Mouse (Mus musculus) retina, postnatal 1 day (tissue): ENCODE results near the gene Naaa.

ENCODE experiments used
- DNase-seq: peaks from one replicate; pipeline ENCODE4 v3.0.0-alpha.2; 2012

The Naaa gene

DNA sequence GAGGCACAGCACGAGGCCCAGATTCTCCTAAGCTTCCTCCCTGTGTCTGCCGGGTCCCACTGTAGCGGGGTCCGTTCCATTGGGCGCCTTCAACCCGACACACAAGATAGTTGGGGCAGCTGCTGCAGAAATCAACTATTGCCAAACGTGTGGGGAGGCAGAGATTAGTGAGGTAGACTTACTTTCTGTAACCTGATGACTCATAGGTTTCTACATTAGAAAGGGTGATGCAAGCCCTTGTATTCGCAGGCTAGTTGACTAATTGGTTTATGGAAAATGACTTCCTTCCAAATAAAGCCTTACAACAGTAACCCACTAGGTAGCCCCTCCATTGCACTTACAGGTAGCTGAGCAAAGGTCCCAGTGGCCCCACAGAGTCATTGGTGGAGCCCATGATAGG is 15.3 kb downstream of the Naaa start:
- no peak for DNase-seq

DNA sequence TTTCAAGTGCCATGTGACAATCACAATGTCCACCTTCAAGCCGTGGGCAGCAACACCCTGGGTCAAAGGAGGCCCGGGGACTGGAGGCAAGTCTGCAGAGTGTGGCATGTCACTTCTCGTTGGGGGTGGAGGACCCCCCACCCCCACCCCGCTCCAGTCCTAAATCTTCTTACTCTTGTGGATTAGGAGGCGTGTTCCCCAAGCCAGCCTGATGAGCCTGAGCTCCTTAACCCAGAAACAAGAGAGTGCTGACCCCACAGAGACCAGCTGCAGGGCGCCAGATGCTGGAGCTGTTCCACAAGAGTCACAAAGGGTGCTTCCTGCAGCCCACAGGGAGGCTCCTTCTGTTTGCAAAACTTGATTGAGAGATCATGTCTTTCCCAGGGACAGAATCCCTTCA is 21.8 kb downstream of the Naaa start, which contains the start of gene Ppef2:
TSS of gene Ppef2 (minus strand) at position 61 of the 400 bp plus-strand sequence.
- DNase-seq = peak; percentile 86

DNA sequence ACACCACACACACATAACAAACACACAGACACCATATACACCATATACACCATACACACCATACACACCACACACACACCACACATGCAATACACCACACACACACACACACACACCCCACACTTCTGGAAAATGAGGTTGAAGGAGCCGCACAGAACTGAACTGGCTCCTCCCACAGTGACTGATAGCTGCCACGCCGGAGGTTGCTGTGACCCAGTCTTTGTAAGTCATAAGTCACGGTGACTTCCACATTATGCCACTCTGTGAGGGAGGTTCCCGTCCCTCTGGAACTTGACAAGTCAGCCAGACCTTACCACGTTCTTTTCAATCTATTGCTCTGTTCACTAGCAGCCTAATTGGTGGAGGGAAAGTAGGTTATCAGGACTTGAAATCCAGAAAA is 23.5 kb downstream of the Naaa start:
- DNase-seq = no peak

DNA sequence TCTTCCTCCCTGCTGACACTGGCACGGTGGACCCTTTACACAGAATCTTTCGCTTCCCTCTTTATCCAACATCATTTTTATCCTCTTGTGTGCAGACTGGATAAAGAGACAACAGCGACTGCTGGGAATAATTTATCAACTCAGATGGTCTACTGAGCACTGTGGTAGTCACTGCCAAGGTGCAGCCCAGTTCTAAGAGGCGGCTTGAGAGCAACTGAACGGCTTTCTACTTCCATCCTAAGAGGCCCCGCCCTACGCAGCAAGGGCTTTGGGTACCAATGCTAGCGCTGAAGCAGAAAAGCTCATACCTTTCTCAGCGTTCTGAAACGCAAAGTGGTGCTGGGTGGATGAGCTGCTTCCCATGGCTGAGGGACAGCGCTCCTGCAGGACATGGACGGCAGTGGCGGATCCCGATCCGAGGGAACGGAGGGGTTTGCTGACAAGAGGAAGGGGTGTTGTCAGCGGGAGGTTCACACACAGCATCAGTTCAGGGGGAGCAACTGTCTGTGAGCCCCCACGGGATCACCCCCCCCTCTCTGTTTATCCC is 25.1 kb downstream of the Naaa start:
- peak; percentile 76 for DNase-seq

DNA sequence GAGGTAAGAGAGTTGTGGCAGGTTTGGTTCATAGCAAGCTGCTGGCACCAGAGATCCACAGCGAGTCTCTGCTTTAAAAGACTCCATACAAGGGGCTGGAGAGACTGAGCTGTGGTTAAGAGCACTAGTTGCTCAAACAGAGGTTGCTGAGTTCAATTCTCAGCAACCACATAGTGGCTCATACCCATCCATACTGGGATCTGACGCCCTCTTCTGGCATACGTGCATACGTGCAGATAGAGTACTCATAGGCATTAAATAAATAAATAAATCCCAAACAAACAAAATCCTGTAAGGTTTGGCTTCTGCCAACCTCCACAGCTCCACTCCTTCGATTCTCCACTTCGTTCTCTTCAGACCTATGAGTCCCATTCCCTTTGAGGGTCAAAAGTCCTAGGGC is 25.9 kb downstream of the Naaa start:
- no peak for DNase-seq

DNA sequence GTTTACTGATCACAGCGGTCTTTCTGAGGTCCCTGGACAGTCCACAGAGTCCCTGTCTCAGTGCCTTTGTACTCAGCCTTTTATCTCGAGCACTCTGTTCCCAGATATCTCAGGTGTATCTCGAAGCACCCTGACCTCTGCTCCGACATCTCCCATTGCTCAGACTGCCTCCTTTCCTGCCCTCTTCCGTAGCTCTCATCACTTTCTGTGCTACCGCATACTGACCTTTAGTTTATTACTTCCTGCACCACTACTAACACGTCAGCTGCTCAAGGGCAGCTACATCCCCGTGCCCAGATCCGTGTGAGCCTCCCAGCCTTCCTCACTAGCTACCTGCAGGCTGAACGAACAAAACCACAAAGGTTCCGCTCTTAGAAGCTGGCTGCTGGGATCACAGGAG is 29.4 kb downstream of the Naaa start:
- DNase-seq = no peak

DNA sequence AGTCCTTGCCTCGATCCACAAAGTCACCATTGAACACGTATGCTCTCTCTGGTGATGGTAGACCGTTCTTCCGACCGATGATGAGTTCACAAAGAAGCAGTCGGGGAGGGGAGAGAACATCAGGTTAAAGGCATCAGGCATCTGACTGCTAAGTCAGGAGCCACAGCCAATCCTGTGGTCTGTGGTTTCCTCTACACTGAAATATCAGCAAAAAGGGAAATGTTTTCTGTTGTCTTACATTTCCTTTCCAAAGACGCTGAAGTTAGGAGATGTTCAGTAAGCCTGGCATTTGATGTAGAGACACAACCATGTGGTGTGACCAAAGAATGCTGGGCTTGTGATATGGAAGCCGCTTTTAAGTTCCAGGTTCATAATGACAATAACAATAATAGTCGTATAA is 32.5 kb downstream of the Naaa start:
- no peak for DNase-seq

DNA sequence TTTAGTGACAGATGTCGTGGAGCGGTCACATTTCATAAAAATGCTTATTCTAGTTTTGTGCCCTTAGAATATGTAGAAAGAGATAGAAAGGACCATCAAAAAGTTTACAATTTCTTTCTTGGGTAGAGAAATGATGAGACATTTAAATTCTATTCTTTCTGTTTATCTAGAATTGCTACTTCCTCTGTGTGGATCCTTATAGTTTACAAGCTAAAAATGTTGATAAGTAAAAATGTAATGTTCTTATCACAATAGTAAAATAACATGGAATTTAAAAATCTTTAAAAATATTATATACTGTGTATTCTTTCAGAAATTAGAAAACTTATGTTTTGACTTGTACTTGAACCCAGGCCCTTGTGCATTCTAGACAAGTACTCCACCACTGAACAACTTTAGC is 33.1 kb downstream of the Naaa start:
- DNase-seq = no peak

DNA sequence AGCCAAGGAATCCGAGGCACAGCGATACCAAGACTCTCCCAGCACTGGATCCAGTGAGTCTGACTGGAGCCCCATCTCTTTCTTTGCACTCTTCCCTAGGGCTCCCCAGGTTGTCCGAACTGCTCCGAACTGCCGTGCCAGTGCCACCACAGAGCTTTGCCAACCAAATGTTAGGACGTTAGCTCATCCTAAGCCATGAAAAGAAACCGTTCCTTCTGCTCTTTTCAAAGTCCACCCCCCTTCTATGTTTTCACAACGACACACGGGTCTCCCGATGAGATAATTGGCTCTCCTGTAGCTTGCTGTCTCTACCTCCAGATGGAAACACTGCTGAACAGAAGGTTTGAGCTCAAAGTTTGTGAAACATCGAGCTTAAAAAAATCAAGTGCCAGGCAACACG is 37.2 kb downstream of the Naaa start:
- no peak for DNase-seq

DNA sequence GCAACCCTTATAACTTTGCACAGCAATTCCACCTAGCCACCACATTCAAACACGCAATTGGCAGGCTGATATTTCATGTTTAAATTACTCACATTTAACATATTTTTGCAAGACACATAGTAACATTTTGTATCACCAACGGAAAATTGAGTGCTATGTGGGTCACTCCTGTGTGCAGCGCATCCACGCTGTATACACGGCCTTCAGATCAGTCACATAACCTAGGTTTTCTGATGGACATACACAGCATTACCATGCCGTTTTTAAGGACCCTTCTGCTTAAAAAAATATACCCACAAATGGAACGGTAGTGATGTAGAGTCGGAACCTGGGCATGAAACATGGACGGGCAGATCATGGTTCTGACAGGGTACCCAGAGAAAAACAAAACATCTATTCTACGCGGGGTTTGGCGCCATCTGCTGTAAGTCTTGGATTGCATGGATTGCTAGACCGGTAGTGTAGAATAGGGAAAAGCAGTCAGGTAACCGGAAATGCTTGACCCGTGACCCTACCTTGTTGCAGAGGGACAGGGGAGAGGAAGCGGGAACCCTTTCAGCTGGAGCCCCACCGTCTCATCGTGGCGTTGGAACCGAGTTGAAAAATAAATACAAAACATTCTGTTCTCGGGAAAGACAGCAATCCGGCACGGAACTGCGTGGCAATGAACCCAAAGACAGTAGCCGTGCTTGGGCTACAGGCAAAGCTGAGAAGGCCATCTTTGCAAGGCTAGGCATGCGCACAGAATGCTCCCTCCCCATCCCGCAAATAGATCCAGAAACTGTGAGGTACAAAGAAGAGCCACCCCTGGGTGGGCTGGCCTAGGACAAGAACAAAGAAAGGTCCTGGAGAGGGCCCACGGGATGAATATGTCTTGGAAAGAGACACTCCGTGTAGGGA is 38.4 kb downstream of the Naaa start:
- DNase-seq = peak; percentile 79

DNA sequence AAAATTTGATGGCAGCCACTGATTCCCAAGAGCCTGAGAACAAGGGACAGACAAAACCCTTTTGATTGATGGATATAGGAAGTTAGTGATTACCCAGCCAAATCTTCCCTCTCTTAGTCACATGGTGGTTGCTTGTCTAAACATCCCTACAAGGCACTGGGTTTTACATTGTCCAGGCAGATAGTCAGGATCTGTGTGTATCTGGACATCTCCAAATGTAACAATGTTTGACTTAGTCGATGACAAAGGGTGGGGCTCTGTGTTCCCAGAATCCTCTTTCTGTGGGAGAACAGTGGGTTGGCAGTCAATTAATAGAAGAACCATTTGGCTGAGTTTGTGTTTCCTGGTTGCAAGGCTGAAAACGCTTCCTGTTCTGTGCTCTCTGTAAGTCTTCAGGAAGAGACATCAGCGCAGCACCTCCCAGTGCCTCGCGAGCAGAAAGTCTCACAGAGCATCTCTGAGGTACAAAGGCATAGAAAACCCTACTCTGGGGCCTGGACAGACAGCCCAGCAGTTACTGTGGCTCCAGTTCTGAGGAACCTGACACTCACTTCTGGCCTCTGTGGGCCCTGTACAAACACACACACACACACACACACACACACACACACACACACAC is 42.9 kb downstream of the Naaa start:
- no peak for DNase-seq

DNA sequence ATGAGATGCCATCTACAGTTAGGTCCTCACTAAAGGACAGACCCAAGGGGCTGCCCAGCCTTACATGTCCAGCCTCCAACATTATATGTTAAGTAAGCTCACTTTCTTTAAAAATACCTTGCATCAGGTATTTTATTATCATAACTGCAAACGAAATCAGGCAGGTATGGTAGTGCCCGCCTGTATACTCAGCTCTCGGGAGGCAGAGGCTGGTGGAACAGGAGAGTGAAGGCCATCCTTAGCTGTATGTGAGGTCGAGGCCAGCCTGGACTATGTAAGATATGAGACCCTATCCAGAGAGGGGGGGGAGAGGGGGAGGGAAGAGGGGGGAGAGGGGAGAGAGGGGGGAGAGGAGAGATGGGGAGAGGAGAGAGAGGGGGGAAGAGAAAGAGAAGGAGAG is 44.6 kb downstream of the Naaa start:
- DNase-seq = no peak

DNA sequence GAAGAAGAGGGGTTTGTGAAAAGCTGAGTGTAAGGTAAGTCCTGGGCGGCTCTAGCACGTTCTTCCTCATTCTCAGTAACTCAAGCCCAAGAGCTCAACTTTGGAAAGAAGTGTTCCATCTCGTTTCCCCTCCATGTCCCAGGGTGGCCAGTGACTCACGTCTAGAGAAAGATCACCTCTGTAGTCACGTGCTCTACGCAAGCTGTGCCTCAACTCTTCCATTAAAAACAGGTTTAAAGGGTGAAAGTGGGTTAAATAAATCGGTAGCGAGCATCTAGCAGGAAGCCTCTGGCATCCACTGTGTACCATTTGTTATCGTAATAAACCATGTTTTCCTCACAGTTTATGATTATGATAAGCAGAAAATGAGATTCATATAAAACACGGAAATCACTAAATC is 46.1 kb downstream of the Naaa start:
- no peak for DNase-seq

DNA sequence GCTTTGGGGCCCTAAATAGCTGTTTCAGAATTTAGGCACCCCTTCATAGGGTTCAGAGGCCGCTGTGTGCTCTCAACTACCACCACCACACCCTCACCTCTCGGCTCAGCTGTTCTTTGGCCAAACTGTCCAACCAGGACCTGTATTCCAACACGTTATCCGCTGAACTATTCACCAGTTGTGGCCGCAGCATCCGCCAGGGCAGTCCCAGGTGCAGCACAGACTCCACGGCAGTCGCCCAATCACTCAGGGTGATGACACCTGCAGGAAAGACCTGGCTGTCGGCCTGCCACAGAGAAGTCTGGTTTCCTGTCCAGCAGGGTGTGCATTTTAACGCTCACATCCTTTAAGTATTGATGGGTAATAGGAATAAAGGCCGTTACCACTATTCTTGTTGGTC is 47.7 kb downstream of the Naaa start:
- DNase-seq = no peak

DNA sequence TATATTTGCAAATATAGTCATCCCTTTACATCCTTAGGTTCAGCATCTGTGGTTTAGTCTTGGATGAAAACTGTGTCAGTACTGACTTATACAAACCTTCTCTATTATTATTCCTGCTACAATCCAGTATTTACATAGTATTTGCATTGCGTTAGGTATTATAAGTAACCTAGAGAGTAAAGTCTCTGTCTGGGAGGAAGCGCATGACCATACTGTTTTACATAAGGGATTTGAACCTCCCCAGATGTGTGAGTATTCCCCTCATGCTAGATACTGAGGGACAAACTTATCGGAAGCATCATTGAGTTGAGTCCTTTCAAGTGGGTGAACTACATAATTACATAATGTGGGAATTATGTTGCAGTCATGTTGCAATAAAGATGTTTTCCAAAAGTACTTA is 48.5 kb downstream of the Naaa start:
- DNase-seq = no peak

DNA sequence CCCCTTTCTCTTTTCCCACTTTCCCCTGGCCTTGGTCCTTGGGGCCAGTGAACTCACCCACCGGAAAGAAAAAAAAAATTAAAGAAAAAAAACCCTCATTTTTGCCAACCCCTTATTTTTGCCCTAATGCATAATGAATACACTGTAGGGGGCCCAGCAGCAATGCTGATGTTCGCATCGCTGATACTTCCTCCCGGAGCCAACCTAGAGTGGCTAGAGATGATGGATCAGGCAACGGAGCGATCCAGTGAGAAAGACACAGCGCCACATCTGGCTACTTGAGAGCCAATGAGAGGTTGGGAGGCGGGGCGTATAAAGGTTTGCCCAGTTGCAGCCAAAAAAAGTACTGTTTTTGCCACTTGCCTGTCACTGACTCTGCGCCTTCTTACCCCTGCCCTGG is 49.2 kb downstream of the Naaa start:
- DNase-seq = no peak

DNA sequence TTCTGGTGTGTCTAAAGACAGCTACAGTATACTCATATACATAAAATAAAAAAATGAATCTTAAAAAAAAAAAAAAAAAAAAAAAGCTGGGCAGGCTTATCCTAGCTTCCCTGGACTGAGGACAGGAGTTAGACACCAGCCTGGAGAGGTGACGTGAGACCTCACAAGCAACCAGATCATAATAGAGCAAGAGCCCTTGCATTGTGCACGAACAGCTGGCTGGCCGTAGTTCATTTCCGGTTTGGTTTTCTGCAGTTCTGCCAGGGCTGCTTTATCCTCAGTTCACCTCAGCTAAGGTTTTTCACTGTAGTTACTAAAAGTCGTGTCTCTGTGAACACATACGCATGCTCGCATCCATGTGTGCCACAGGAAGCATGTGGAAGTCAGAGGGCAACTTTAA is 50.2 kb downstream of the Naaa start:
- DNase-seq = no peak

DNA sequence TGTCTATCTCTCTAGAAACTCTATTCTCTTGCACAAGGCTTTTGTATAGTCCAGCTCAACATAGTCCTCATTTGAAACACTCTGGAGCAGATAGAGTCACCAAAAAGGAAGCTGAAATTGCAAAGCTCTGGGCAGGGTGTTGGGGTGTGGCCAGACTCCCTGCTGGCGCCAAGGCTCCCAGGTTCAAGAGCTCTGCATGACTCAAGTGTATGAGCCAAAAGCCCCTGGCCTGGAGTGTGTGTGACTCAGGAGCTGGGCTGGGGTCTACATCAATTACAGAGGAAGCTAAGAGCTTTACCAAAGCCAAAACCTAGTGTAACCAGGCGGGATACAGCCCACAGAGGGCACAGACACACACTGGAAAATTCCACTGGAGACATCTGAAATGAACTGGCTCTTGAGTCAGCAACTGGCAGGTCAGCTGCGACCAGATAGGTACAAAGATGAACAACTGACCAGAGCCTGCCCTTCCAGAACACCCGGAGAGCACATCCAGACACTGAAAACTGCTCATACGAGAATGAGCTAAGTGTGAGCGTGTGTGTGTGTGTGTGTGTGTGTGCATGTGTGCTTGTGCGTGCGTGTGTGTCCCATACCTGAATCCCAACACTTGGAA is 57.6 kb downstream of the Naaa start:
- DNase-seq = no peak

DNA sequence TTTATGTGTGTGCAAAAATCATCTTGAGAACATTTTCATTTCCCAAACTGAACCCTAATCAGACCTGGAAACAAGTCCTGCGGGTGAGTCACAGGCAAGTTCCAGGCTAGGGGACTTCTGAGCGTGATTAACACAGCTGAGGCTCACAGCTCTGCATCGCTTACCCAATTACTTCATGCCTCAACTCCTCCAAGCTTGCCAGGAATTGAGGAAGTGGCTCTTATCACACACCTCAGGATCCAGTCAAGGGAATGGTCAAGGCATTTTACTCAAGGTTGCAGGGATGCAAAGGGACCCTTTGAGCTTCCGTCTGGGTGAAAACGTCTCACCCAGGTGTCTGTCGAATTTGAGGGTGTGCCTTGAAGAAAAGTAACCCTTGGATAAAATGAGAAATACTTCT is 58.1 kb downstream of the Naaa start:
- peak; percentile 26 for DNase-seq

DNA sequence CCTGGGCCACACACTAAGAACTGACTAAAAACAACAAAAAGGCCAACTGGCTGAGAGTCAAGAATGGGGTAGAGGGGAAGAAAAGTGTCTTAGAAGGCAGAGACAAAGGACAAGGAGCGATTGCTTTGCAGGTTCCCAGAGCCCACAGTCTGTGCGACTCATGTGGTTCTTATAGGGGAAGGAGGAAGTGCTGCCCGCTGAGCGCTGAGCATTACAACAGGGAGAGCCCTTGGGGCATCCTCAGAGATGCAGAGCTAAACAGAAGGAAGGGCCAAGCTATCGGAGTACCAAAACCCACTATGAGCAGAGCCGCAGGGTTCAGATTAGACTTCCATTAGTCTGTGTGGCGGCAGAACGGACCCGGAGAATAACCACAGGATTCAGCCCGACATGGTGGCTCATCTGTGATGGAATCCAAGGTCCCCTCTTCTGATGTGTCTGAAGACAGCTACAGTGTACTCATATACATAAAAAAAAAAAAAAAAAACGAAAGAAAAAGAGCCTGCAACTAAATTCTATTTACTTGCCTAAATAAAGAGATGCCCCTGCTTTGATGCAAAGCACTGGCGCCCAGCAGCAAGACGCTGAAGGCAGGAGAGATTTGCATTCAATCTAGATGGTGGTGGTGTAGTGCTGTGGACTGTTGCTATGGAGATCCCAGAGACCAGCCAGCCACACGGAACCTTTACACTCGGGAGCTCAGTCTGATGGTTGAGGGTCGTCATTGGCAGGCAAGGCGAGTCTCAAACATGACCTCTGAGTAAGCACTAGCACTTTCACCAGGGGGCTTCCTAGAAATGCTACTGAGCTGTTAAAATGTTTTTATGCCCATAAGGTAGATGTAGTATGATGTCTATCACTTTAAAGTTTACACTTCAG is 58.8 kb downstream of the Naaa start:
- DNase-seq = peak; percentile 33

DNA sequence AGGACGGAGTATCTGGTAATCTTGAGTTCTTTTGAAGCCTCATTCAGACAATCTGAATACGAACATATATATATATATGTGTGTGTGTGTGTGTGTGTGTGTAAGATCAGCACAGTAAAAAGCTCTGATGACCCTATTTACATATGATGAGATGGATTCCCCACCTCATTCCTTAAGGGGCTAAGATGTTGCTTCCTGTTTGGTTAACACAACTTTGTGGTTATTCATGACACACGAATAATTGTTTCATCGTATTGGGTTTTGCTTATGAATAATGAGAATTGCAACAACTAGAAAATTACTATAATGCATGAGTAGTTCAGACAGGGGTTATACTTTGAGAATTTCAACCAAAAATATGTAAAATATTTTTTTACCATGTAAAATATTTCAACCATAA is 62.7 kb downstream of the Naaa start, which contains the start of gene U90926:
TSS of gene U90926 (minus strand) at position 101 of the 400 bp plus-strand sequence.
- DNase-seq = no peak

DNA sequence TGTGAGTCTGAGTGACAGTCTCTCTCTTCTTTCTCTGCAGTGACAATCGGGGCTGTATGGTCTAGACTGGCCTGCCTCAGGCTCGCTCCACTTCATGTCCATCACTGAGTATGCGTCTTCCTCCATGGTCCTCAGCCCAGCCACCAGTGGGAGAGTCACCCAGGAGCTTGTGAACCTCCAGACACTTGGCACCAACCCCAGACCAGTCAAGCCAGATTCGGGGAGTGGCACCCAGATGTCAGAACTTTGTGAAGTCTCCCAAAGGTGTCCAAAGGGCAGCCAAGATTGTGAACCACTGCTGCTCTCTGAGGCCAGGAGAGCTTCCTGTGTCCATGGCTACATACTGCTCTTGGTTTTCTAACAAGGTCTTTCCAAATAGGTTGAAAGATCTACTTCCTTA is 65.7 kb downstream of the Naaa start:
- DNase-seq = no peak

DNA sequence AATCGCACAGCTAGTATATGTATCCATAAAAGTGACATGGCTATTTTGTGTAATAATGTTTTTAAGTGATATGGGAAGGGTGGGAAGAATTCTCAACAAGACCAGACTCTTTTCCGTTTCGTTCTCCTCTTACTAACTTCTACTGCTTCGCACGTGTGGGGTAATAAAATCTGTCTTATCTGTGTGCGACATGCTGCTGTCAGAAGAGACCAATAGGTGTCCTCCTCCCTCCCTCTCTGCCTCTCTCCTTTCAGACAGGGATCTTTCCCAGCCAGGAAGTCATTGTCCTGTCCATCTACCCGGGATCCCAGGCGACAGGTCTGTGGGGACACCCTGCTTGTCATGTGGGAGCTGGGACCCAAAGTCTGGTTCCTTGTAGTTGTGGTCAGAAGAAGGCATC is 67.8 kb downstream of the Naaa start:
- DNase-seq = no peak
